Mouse (Mus musculus): Measurements from ENCODE around the gene Ddah1. TPM values are rescaled to one million over a fixed set of nuclear protein-coding genes. Genes with fewer than 3 reads are reported as not detected.
A peak's percentile ranks its signal among the peaks of the same experiment; 100 is the strongest.

Gene Ddah1
- polyA plus RNA-seq, 1 experiment: 87.5 TPM

- Histone ChIP-seq H3K27ac (ENCODE audit: insufficient read depth, low read length) (peak overlapping the region; percentile 69), H3K4me3 (ENCODE audit: insufficient read depth, low read length) (peak overlapping the region; percentile 72), H3K4me1 (ENCODE audit: control insufficient read depth, insufficient read depth, low read length) (peaks cover 4% of the 10 kb centered on the region)
- no peak for TF ChIP-seq CTCF (IDR thresholded peaks at IDR 0.05; ENCODE audit: extremely low read depth, insufficient read depth, low read length)
- no peak for TF ChIP-seq POLR2A (IDR thresholded peaks at IDR 0.05; ENCODE audit: extremely low read depth, insufficient read depth, low read length)
These were observed 166.3 kb downstream of the Ddah1 start for GRCm38 (mm10) chr3:145924649-145925337.

- H3K4me3 ChIP-seq (ENCODE audit: insufficient read depth, low read length): peak overlapping the region; percentile 72; the same call in 1 of the 2 replicates
- H3K27ac ChIP-seq (ENCODE audit: insufficient read depth, low read length): no peak overlapping the region
- TF ChIP-seq CTCF (IDR thresholded peaks at IDR 0.05; ENCODE audit: extremely low read depth, insufficient read depth, low read length): no peak
- TF ChIP-seq POLR2A (IDR thresholded peaks at IDR 0.05; ENCODE audit: extremely low read depth, insufficient read depth, low read length): no peak
- H3K4me1 ChIP-seq (ENCODE audit: control insufficient read depth, insufficient read depth, low read length): peaks cover 4% of the 10 kb centered on the region
These were observed 167.0 kb downstream of the Ddah1 start for GRCm38 (mm10) chr3:145925506-145925905.

- TF ChIP-seq POLR2A (IDR thresholded peaks at IDR 0.05; ENCODE audit: extremely low read depth, insufficient read depth, low read length) (no peak), CTCF (IDR thresholded peaks at IDR 0.05; ENCODE audit: extremely low read depth, insufficient read depth, low read length) (no peak)
- Histone ChIP-seq H3K4me1 (ENCODE audit: control insufficient read depth, insufficient read depth, low read length) (peaks cover 4% of the 10 kb centered on the region), H3K27ac (ENCODE audit: insufficient read depth, low read length) (no peak overlapping the region), H3K4me3 (ENCODE audit: insufficient read depth, low read length) (no peak overlapping the region)
These were observed 171.3 kb downstream of the Ddah1 start for GRCm38 (mm10) chr3:145929525-145930400.

- Histone ChIP-seq H3K4me1 (ENCODE audit: control insufficient read depth, insufficient read depth, low read length) (no peaks in the 10 kb centered on the region; the same call in 1 of the 2 replicates), H3K27ac (ENCODE audit: insufficient read depth, low read length) (no peak overlapping the region), H3K4me3 (ENCODE audit: insufficient read depth, low read length) (no peak overlapping the region)
- TF ChIP-seq CTCF (IDR thresholded peaks at IDR 0.05; ENCODE audit: extremely low read depth, insufficient read depth, low read length) (no peak), POLR2A (IDR thresholded peaks at IDR 0.05; ENCODE audit: extremely low read depth, insufficient read depth, low read length) (no peak)
These were observed 175.4 kb downstream of the Ddah1 start for GRCm38 (mm10) chr3:145933845-145934244.

GRCm38 (mm10) chr3:145937505-145938404, 179.3 kb downstream of the Ddah1 start, which contains the start of gene 2410004B18Rik:
Gene 2410004B18Rik (plus strand): TSS chr3:145938014.
- H3K27ac ChIP-seq (ENCODE audit: insufficient read depth, low read length): no peak within 1 kb of the TSS
- H3K4me3 ChIP-seq (ENCODE audit: insufficient read depth, low read length): peak within 1 kb of the TSS; percentile 72
- H3K4me1 ChIP-seq (ENCODE audit: control insufficient read depth, insufficient read depth, low read length): peaks cover 4% of the 10 kb centered on the region
- TF ChIP-seq CTCF (IDR thresholded peaks at IDR 0.05; ENCODE audit: extremely low read depth, insufficient read depth, low read length): peak; percentile 81
- peak; percentile 81 for TF ChIP-seq POLR2A (IDR thresholded peaks at IDR 0.05; ENCODE audit: extremely low read depth, insufficient read depth, low read length)

GRCm38 (mm10) chr3:145938405-145939349, 180.2 kb downstream of the Ddah1 start:
- no peak for TF ChIP-seq POLR2A (IDR thresholded peaks at IDR 0.05; ENCODE audit: extremely low read depth, insufficient read depth, low read length)
- TF ChIP-seq CTCF (IDR thresholded peaks at IDR 0.05; ENCODE audit: extremely low read depth, insufficient read depth, low read length): no peak
- peaks cover 4% of the 10 kb centered on the region for H3K4me1 ChIP-seq (ENCODE audit: control insufficient read depth, insufficient read depth, low read length)
- no peak overlapping the region for H3K27ac ChIP-seq (ENCODE audit: insufficient read depth, low read length)
- H3K4me3 ChIP-seq (ENCODE audit: insufficient read depth, low read length): peak overlapping the region; percentile 72

- H3K27ac ChIP-seq (ENCODE audit: insufficient read depth, low read length): no peak overlapping the region
- H3K4me3 ChIP-seq (ENCODE audit: insufficient read depth, low read length): no peak overlapping the region; the same call in 1 of the 2 replicates
- TF ChIP-seq CTCF (IDR thresholded peaks at IDR 0.05; ENCODE audit: extremely low read depth, insufficient read depth, low read length) (no peak), POLR2A (IDR thresholded peaks at IDR 0.05; ENCODE audit: extremely low read depth, insufficient read depth, low read length) (no peak)
- peaks cover 4% of the 10 kb centered on the region for H3K4me1 ChIP-seq (ENCODE audit: control insufficient read depth, insufficient read depth, low read length)
These were observed 180.9 kb downstream of the Ddah1 start for GRCm38 (mm10) chr3:145939402-145939801.

- H3K4me1 ChIP-seq (ENCODE audit: control insufficient read depth, insufficient read depth, low read length): peaks cover 4% of the 10 kb centered on the region
- H3K27ac ChIP-seq (ENCODE audit: insufficient read depth, low read length): no peak overlapping the region
- no peak overlapping the region for H3K4me3 ChIP-seq (ENCODE audit: insufficient read depth, low read length)
- no peak for TF ChIP-seq POLR2A (IDR thresholded peaks at IDR 0.05; ENCODE audit: extremely low read depth, insufficient read depth, low read length)
- TF ChIP-seq CTCF (IDR thresholded peaks at IDR 0.05; ENCODE audit: extremely low read depth, insufficient read depth, low read length): no peak
These were observed 181.5 kb downstream of the Ddah1 start for GRCm38 (mm10) chr3:145939971-145940370.
